Mouse (Mus musculus): Measurements from ENCODE around the gene Nomo1.

DNA sequence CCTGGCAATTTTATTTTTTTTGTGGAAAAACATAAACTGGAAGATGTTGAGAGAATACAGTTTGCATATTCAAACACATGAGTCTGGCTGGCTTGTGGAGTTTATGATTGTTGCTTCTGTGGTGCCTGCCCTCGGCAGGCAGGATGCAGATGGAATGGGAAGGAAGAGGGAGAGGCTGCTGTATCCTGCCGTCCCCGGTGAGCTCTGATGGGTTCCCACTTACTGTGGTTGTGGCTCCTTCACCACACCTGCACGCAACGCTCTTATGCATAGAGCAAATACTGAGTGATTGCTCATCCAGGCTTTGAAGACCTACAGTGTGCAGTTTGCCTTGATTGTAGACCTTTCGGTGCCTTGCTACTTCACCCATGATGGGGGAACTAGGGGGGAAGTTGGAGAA, 54.7 kb downstream of the Nomo1 start:
- TF ChIP-seq CTCF (IDR thresholded peaks at IDR 0.05; ENCODE audit: extremely low read depth, insufficient read length, insufficient replicate concordance, low read depth, low read length) = no peak
- no peak for TF ChIP-seq POLR2A (IDR thresholded peaks at IDR 0.05; ENCODE audit: low read depth, low read length)

Data from small intestine, adult 2 months (tissue).